Mouse (Mus musculus) cerebellum, adult 2 months (tissue): ENCODE measurements around the gene Bmper.

ENCODE experiments used
- CTCF ChIP-seq: fragments of 200-500 bp; IDR thresholded peaks from 2 replicates; pipeline ENCODE4 v1.5.1; 2011; ENCODE audit warnings: low read depth, mild to moderate bottlenecking, control low read depth, low read length, moderate library complexity, borderline replicate concordance; ENCODE audit not compliant: insufficient read depth
- POLR2A ChIP-seq: fragments of 200-500 bp; IDR thresholded peaks from 2 replicates; pipeline ENCODE4 v1.6.1; 2011; ENCODE audit warnings: low read length, control low read depth, borderline replicate concordance; ENCODE audit not compliant: insufficient read depth

DNA sequence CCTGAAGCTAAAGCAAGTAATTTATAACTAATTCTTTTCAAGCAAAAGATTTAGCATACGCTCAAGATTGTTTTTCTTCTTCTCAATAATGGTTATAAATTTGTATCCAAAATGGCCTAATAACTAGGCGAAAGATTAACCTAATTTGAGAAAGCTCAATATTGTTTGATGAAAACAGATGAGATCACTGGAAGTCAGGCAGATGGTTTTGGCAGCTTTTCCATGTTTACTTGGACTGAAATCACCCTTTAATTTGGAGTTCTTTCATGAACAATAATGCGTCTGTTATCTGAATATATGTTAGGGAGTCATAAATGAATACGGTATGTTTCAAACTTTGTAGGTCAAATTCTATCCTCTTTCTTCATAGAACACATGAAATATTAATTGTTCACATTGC lies 41.6 kb downstream of the Bmper start:
- TF ChIP-seq CTCF, result no peak
- TF ChIP-seq POLR2A, result no peak
